Mouse (Mus musculus) bone marrow macrophage, adult 2 months (primary cell): ENCODE measurements at regions not wholly inside any gene's neighbourhood (a gene's known extent, or its start where the extent isn't known, plus 50 kb on each side); places are given as distances from the start of the nearest gene placed in this dataset.

ENCODE experiments used
- CTCF ChIP-seq: IDR thresholded peaks from 2 replicates; pipeline ENCODE4 v1.5.1; 2012; ENCODE audit warnings: low read depth, mild to moderate bottlenecking, low read length, moderate library complexity
- POLR2A ChIP-seq: IDR thresholded peaks from 2 replicates; pipeline ENCODE4 v1.6.1; 2012; ENCODE audit warnings: mild to moderate bottlenecking, low read depth, low read length, borderline replicate concordance

GRCm38 (mm10) chr9:113413851-113414250, 294.2 kb downstream of the Pdcd6ip start:
- no peak for TF ChIP-seq CTCF
- TF ChIP-seq POLR2A, result no peak
